Mouse (Mus musculus): ENCODE measurements around the gene Yipf3. TPM values are rescaled to one million over a fixed set of nuclear protein-coding genes. Genes with fewer than 3 reads are reported as not detected.

Gene Yipf3
- total RNA-seq (2021), result 10 to 100 TPM; 85.0 to 99.1 TPM
- long read RNA-seq, transcript Yipf3-201 (9 exons, 2,035 nt), result major isoform, 50 of 64 reads
- long read RNA-seq, partial matches to known transcripts, result 9 of 64 reads
- long read RNA-seq, other reads (novel, unspliced or antisense), result 4 of 64 reads

DNA sequence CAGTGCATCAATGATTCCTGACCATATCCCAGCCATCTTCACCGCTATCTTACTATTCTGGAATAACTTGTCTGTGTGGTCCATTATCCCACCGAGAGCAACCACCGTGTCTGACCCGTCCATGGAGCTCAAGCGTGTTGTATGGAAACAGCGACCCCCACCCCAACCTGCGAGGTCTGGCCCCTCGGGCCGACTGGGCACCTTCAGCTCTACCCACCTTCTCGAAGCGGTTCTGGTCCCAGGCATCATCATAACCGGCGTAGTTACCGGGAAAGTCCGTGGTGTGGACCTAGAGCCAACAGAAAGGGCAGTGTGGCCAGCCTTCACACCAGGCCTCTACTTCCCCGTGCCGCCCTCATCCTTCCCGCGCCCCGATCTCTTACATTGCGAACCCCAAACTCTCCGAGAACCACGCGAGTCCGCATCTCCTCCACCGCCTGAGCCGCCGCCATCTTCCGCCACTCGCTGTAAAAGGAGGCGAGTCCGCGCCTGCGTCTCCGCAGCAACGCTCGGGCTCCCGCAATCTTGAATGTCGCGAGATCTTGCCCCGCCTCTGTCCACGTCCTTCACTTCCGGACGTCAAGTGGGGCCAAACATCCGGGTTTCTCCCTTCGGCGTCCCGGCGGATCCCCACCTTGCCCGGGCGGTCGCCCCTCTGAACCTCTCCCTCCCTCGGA is at the start of gene Yipf3, which contains the start of gene Polr1c:
Gene Yipf3, plus strand, starts transcription at position 569 of the 677 bp plus-strand sequence.
Gene Polr1c, minus strand, starts transcription at position 543 of the 677 bp plus-strand sequence.
- peak; percentile 95 to 97 for DNase-seq (ENCODE audit: low spot score in 2 of 2)

DNA sequence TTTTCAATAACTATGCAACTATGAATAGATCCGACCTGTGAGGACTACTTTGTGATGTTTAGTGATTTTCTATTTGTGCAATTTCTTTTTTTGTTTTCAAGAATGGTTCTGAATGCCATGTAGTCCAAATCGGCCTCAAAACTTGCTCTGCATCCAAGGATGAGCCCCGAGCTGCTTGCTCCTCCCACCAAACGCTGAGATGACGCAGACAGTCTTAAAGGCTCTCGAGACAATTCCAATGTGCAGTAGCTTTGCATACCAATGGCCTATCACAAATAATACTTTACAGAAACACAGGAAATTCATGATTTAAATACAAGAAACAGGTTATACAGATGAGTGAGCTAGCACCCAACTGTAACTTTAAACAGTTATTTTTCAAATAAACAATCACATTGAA is 46.7 kb upstream of the Yipf3 start:
- DNase-seq (ENCODE audit: low spot score in 2 of 2), result no peak

DNA sequence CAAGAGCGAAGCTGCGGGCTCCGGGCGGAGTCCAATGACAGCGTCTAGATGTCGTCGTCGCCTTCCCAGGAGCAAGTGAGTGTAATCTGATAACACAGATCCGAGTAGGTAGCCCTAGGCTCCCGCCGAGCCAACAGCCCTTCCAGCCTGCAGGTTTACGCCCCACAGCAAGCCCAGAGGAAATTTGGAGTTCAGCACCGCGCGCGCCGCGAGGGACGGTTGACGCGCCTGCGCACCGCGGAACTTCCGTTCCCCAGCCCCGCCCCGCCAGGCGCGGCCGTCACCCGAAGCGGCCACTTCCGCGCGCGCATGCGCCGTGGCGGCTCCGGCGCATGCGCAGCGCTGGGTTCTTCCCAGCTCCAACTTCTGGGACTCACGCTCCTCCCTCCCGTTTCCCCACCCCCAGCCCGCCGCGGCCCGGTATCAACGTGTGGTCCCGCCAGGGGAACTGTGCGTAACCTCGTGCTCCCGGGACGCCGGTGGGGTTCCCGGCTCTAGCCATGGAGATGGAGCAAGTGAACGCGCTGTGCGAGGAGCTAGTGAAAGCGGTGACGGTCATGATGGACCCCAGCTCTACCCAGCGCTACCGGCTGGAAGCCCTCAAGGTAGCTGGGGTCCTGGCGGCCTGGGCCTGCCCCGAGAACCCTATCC is 45.3 kb upstream of the Yipf3 start, which contains the start of the genes Polh and Xpo5:
Gene Polh, minus strand, starts transcription at position 225 of the 651 bp plus-strand sequence.
Gene Xpo5, plus strand, starts transcription at position 362 of the 651 bp plus-strand sequence.
- DNase-seq (ENCODE audit: low spot score in 2 of 2), result peak; percentile 92 to 94

DNA sequence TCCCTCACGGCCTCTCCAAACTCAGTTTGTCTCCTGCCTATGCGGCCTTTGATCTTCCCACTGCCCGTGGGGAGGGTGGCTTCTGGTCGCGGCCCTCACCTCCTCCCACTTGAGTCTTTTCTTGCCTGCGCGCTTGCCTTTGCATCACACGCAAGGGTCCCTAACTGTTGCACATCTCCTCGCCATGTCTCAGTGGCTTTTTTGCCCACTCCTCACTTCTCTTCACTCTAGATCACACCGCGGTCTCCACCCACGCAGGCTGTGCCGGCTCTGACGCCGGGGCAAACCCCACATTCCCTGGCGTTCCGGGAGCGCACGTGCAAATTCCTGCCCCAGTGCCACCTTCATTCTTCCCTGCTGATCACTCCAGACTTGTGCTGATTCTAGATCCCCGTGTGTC is 44.8 kb upstream of the Yipf3 start:
- peak; percentile 32 to 35 for DNase-seq (ENCODE audit: low spot score in 2 of 2)

DNA sequence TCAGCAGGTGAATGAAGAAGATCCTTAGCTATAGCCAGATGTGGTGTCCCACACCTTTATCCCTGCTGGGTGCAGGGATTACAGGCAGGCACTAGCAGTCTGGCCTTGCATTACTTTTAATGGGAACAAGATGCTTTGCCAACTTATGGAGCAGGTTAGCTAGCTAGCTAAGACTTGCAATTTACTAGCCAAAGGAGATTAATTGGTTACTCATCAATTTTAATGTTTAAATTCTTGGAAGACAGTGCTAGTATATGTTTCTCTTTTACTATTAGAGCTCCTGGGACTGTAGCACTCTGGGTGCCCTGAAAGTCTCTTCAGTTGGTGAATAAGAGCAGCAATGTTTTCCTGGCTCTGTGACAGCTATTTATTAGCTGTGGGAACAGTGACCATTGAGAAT is 41.2 kb upstream of the Yipf3 start:
- DNase-seq (ENCODE audit: low spot score in 2 of 2), result no peak

DNA sequence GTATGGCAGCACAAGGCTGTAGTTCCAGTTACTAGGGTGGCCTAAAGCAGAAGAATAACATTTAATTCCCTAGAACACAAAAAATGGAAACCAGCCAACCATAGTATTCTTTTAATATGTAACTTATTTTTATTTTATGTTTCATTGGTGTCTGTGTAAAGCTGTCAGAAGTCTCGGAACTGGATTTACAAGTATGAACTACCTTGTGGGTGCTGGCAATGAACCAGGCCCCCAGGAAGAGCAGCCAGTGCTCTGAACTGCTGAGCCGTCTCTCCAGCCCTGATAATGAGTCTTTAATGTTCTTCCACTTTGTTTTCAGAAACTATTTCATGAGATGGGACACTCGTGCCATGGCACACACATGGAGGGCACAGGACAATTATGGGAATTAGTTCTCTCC is 37.3 kb upstream of the Yipf3 start:
- DNase-seq (ENCODE audit: low spot score in 2 of 2), result no peak

DNA sequence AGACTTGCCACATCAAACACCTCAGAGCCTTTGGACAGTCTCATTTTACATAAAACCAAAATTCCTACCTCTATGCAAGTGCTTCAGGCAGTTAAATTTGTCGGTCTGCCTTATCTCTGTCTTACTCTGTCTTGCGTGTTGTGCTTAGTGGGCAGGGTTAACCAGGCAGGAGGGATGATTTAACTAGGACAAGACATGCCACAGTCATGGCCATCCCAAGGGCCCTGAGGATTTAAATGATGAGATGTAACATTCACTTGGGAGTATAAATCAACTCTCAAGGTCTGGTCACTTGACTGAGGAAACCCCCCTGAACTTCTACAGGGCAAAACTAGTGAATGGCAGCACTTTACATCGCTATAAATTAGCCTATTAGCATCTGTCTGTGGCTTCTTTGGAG is 26.3 kb upstream of the Yipf3 start:
- DNase-seq (ENCODE audit: low spot score in 2 of 2), result no peak

DNA sequence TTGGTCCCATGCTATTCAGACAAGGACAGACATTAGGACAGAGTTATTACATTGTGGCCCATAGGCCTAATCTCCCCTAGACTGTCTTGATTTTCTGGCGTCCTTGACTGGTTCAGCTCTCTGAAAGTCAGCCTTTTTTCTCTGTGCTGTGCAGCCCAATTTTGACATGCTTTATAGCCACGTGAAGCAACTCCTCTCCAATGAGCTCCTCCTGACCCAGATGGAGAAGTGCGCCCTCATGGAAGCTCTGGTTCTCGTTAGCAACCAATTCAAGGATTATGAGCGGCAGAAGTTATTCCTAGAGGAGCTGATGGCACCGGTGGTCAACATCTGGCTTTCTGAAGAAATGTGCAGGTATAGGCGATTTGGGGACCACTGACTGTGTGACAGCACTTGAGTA is 20.3 kb upstream of the Yipf3 start:
- no peak for DNase-seq (ENCODE audit: low spot score in 2 of 2)

DNA sequence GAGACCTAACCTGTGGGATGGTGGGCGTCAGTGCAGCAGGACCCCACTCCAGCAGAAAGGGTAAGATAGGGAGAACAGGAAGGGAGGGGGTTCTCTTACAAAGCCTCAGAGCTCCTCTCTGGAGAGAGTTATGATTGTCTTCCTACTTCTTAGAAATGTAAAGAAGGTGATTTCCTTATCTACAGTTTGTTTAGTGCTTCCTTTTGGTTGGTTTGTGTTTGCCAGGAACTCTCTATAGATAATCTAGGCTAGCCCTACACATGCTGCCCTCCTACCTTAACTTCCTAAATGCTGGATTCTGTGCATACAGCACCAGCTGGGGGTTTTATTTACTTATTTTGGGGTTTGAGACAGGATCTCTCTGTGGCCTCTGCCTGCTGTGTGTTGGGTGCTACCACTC is 11.8 kb upstream of the Yipf3 start:
- no peak for DNase-seq (ENCODE audit: low spot score in 2 of 2)

DNA sequence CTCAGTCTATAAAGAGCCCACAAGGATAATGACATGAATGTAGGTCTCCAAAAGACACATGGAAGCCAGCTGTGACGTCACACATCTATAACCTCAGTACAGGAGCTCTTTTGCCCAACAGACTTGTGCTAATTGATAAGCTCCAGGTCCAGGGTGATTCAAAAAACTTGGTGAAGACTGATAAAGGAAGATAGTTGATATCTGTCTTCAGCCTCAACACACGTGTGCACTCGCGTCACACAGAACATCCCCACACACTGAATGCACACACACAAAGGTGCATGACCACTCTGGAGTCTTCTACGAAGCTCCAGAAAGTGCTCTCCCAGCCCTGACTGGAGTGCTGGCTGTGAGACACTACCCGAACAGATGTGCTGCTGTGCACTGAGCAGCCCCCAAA is 10.8 kb upstream of the Yipf3 start:
- no peak for DNase-seq (ENCODE audit: low spot score in 2 of 2)

DNA sequence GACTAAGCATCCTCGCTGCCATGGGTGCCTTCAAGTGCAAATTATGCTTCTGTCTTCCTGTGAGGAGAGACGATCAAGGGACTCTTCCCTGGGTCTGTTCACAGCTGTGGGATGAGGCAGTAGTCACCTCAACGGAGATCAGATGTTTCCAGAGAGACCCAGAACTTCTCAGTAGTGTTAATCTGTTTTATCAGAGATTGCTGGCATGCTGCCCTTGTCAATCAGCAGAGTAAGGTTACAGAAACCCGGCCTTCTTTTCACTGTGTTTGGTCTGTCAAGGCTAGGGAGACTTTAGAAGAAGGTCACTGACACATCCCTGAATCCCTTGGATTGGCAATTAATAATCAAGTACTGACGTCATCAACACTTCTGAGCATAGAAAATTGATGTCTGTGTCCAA is 10.4 kb upstream of the Yipf3 start:
- DNase-seq (ENCODE audit: low spot score in 2 of 2), result no peak

DNA sequence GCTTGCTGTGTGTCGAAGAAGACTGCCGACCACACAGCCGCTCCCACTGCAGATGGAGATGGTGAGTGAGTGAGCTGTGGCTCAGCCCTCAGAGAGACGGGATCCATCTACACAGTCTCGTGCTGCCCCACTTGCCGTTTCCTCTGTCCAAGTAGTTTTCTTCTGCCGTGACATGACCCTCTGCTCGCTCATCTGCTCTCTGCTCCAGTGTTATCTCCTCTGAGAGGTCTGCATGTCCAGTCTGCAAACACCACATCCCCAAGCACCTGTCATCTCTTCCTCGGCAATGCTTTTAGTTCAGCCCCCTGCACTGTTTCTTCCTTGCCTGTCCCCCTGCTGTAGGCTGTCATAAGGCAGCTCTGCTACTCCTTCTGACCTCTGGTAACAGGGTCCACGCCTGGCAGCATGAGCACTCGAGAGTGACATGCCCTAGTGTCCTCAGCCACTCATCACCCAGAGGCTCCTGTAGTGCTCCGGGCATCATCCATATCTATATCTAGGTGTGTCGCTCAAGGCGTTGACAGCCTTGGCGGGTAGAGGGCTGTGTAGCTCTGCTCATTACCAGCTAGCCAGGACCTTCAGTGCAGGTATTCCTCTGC is 8.3 kb upstream of the Yipf3 start:
- no peak for DNase-seq (ENCODE audit: low spot score in 2 of 2)

DNA sequence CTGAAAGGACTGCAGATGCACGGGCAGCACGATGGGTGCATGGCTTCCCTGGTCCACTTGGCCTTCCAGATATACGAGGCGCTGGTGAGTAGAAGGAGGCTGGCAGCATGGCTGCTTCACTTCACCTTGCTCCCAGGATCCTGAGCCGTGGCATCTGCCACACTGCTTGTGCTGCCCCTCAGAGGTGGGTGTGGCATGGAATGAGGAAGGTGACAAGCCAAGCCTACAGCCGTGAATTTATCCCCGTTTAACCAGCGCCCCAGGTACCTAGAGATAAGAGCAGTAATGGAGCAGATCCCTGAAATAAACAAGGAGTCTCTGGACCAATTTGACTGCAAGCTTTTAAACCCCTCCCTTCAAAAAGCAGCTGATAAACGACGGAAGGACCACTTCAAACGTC is 6.4 kb upstream of the Yipf3 start:
- DNase-seq (ENCODE audit: low spot score in 2 of 2), result no peak

DNA sequence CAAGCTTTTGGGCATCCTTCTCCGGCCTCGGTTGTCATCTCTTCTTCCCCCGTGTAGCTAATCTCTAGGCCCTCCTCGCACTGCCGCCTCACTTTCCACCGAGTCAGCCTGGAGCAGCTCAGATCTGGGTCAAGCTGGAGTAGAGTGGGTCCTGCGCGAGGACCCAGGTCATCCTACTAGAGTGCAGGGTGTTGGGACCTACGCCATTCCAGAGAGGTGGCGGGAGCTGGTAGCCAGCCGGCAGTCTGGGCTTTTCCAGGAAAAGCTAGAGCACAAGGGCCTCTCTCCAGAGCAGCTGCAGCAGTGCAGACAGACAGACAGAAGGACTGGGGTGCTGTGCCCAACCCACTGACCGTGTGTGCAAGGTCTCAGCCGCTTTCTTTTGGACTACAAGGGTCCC is 5.6 kb upstream of the Yipf3 start:
- no peak for DNase-seq (ENCODE audit: low spot score in 2 of 2)

DNA sequence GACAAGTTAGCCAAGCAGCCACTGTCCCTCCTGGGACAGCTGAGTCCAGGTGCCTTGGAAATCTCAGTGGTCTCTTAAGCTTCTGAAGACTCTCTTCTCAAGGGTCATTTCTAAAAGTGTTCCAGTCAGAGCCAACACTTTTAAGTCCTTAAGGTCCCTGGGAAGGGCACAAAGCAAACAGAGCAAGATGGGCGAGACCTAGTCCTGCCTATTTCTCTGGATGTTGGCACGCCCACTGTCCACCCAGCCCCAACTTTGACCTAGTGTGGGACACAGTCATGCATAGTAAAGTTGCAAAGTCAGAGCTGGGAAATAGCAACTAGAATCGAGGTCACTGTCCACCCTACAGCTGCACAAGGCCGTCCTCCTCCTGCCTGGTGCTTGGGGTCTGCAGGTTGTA is 4.9 kb upstream of the Yipf3 start:
- DNase-seq (ENCODE audit: low spot score in 2 of 2), result no peak

DNA sequence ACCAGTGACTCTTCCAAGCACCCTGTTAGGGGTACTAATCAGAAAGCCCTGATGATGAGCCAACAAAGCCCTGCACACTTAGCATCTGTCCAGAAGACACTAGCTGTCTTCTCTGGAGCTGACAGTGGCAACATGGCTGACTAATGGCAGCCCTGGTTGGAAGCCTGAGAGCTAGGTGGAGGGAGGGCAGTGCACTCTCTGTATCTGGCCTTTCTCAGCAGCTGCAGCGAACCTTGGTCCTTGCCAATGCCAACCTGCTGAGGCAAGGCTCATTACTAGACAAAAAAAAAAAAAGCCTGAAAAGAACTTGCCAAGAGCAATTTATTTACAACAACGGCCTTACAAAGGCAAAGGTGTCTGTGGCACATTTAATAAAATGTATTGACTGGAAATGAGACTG is 4.3 kb upstream of the Yipf3 start:
- DNase-seq (ENCODE audit: low spot score in 2 of 2), result no peak

DNA sequence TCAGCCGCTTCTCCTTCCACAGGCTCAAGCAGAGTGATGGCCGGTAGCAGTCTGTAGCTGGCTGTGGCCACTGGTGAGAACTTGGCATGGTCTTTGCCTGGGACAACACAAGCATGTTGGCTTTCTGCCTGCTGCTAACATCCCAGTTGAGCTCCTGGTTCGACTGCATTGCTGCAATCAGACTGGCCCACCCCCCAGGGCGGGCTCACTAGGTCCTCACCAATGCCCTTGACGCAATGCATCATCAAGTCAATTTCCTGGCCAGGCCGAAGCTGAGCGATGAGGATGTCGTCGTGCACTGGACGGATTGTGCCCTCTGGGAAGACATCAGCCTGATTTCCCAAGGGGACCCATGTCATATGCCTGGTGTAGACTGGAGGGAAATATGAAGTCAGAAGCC is 3.3 kb upstream of the Yipf3 start:
- DNase-seq (ENCODE audit: low spot score in 2 of 2), result no peak

DNA sequence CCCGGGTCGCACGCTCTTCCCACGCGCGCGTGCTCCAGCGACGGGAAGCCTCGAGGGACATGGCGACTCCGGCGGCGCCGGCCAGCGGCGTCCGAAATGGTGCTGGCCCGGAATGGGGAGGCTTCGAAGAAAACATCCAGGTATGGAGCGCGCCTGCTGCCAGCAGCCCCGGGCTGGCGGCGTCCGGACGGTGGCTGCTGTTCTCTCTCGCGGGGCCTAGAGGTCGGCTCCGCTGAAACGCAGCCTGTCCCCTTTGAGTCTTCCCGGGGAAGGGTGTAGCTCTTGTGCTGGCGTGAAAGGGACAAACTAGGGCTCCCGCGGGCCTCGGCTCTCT is 276 bp downstream of the Yipf3 start:
- DNase-seq (ENCODE audit: low spot score in 2 of 2), result peak in 1 of 2 experiments; percentile 48

DNA sequence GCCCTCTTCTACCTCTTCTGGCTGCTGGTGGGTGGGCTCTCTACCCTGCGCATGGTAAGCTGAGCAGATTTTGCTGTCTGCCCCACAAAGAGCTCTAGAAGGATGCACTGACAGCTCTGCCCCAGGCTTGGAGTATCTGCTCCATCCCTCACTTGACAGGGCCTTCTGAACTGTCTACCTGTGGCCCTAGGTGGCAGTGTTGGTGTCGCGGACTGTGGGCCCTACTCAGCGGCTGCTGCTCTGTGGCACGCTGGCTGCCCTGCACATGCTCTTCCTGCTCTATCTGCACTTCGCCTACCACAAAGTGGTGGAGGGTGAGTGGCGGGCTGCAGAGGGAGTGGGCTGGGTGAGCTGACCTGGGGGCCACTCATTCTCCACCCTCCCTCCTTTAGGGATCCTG is 3.3 kb downstream of the Yipf3 start:
- no peak for DNase-seq (ENCODE audit: low spot score in 2 of 2)

DNA sequence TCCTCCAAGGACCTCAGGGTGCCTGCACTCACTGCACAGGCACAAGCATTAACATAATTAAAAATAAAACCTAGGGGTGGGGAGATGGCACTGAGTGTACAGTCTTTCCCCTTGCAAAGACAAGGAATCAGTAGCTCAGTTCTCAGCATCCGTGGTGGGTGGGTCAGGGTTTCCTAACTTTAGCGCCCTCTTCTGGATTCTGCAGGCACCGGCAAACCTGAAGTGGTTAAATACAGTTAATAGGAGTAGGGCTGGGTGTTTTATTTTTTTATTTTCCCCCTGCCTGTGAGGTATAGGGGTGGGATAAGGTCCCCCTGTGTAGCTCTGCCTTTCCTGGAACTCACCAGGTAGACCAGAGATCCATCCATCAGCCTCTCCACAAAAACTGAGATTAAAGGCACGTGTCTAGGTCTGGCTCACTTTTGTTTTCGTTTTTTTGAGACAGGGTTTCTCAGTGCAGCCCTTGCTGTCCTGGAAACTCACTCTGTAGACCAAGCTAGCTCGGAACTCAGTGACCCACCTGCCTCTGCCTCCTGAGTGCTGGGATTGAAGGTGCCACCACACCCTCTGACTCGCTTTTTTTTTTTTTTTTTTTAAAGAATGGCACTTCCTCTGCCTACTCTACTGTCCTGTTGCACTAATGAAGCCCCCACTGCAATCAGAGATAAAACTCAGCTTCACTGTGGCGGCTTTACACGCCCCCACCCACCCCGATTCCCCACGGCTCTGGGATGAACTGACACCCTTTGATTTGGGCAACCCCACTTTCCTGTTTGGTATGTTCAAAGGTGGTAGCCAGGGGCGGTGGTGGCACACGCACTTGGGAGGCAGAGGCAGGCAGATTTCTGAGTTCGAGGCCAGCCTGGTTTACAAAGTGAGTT is 4.9 kb downstream of the Yipf3 start:
- peak in 1 of 2 experiments; percentile 65 for DNase-seq (ENCODE audit: low spot score in 2 of 2)

DNA sequence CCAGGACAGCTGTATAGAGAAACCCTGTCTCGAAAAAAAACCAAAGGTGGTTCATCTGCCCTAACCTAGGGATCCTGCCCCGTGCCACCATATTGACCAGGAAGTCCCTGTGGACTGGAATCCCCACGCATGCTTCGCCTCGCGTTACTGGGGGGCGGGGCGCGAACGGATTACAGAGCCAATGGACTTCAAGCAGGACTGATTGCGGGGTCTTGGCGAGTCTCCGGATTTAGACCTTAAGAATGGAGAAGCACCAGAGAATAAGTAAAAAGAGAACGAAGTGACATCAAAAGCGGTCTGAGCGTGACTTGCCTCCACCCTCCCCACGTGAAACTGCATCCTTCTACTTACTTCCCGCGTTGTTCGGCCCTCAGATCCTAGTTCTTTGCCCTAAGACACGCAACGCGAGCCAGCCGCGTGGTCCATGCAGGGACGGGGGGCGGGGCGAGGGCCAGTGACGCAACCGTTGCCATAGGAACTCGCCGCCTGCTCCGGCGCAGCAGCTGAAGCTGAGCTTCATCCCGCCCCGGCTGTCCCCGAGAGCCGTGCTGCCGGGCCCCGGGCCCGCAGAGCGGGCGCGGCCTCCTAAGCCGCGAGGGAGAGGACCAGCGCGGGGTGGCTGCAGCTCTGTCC is 5.7 kb downstream of the Yipf3 start, which contains the start of gene Lrrc73:
Gene Lrrc73, plus strand, starts transcription at position 80 of the 633 bp plus-strand sequence.
- DNase-seq (ENCODE audit: low spot score in 2 of 2), result peak; percentile 90 to 96
